Mouse (Mus musculus): ENCODE results near the gene Hist1h2an.

Hist1h2an gene

GRCm38 (mm10) chr13:21783255-21783617, 3.8 kb downstream of the Hist1h2an start, which contains the start of gene Hist1h3i:
Hist1h3i (minus strand) TSS chr13:21783370.
- peak; percentile 91 for DNase-seq (ENCODE audit: low read depth)

GRCm38 (mm10) chr13:21782361-21783254, 4.4 kb downstream of the Hist1h2an start:
- peak; percentile 66 for DNase-seq (ENCODE audit: low read depth)

- DNase-seq (ENCODE audit: low read depth) = no peak
Observed at GRCm38 (mm10) chr13:21781639-21782038, 5.4 kb downstream of the Hist1h2an start.

GRCm38 (mm10) chr13:21781021-21781555, 5.9 kb downstream of the Hist1h2an start:
- no peak for DNase-seq (ENCODE audit: low read depth)

GRCm38 (mm10) chr13:21779767-21780731, 7.0 kb downstream of the Hist1h2an start, which contains the start of gene Hist1h1b:
Hist1h1b (minus strand) TSS chr13:21780625.
- peak; percentile 83 for DNase-seq (ENCODE audit: low read depth)

- peak; percentile 92 for DNase-seq (ENCODE audit: low read depth)
Observed at GRCm38 (mm10) chr13:21778814-21779766, 7.9 kb downstream of the Hist1h2an start.

GRCm38 (mm10) chr13:21755707-21756106, 31.3 kb downstream of the Hist1h2an start:
- no peak for DNase-seq (ENCODE audit: low read depth)

GRCm38 (mm10) chr13:21754294-21755001, 32.6 kb downstream of the Hist1h2an start:
- DNase-seq (ENCODE audit: low read depth) = peak; percentile 86

DNA sequence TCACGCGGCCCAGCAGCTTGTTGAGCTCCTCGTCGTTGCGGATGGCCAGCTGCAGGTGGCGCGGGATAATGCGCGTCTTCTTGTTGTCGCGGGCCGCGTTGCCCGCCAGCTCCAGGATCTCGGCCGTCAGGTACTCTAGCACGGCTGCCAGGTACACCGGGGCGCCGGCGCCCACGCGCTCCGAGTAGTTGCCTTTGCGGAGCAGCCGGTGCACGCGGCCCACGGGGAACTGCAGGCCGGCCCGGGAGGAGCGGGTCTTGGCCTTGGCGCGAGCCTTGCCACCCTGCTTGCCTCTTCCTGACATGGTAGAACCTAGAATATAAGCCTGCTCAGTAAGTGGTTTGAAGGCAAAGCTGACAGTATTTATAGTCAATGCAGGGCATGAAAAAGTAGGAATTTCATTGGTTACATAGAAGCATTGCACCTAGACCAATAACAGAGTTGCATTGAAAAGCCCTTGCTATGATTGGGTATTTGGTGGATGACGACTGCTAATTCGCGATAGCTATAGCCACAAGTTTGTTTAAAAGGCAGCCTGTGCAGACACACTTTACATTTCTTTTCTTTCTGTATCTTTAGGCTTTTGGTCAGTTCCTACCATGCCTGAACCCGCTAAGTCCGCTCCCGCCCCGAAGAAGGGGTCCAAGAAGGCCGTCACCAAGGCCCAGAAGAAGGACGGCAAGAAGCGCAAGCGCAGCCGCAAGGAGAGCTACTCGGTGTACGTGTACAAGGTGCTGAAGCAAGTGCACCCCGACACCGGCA, 33.3 kb downstream of the Hist1h2an start, which contains the start of the genes Hist1h2ak and Hist1h2bn:
TSS of gene Hist1h2ak (minus strand) at position 304 of the 762 bp plus-strand sequence.
TSS of gene Hist1h2bn (plus strand) at position 600 of the 762 bp plus-strand sequence.
- peak; percentile 96 for DNase-seq (ENCODE audit: low read depth)

DNA sequence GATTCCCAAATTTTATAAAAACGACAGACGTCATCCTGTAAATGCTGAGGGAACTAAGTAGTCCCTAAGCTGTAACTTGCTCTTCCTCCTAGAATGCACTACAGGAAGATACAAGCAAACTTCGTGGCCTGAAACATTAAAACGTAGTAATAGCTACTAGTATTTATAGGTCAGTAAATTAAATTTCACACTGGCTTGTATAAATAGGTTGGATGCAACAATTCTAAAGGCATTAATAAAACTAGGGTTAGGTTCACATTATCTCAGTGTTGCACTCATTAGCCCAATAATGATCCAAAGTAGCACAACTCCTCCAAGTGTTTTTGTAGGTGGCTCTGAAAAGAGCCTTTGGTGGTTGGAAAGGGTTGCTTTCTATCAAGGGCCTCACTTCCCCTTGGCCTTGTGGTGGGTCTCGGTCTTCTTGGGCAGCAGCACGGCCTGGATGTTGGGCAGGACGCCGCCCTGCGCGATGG, 33.9 kb downstream of the Hist1h2an start:
- peak; percentile 54 for DNase-seq (ENCODE audit: low read depth)

GRCm38 (mm10) chr13:21752356-21752755, 34.7 kb downstream of the Hist1h2an start:
- no peak for DNase-seq (ENCODE audit: low read depth)

GRCm38 (mm10) chr13:21751827-21752226, 35.2 kb downstream of the Hist1h2an start:
- DNase-seq (ENCODE audit: low read depth) = no peak

GRCm38 (mm10) chr13:21751417-21751816, 35.6 kb downstream of the Hist1h2an start:
- no peak for DNase-seq (ENCODE audit: low read depth)

DNA sequence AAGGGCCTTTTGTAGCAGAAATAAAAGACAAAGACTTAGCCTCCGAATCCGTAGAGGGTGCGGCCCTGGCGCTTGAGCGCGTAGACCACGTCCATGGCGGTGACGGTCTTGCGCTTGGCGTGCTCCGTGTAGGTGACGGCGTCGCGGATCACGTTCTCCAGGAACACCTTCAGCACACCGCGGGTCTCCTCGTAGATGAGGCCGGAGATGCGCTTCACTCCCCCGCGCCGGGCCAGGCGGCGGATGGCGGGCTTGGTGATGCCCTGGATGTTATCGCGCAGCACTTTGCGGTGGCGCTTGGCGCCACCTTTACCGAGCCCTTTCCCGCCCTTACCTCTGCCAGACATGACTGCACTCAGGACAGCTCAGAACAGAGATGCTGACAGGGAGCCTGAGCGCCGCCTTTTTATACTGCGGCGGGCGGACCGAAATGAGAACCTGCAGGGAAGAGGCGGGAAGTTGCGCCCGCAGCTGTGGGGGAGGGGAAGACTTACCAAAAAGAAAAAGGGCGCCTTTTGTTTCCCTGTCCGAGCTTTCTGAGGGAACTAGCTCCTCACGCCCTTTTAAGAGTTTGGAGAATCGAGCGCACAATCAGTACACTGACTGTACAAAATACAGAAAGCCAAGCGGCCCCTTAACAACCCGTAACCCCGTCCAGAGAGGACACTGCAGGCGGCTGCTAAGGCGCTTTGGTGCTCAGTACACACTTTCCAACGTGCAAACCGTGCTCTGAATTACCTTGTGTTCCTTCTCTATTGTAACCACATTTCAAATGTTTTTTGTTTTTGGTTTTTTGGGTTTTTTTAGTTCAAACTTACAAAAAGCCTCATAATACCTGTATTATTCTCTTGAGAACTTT, 36.6 kb downstream of the Hist1h2an start, which contains the start of gene Hist1h4k:
TSS of gene Hist1h4k (minus strand) at position 347 of the 859 bp plus-strand sequence.
- DNase-seq (ENCODE audit: low read depth) = peak; percentile 84

GRCm38 (mm10) chr13:21749387-21750158, 37.4 kb downstream of the Hist1h2an start:
- DNase-seq (ENCODE audit: low read depth) = peak; percentile 55

DNA sequence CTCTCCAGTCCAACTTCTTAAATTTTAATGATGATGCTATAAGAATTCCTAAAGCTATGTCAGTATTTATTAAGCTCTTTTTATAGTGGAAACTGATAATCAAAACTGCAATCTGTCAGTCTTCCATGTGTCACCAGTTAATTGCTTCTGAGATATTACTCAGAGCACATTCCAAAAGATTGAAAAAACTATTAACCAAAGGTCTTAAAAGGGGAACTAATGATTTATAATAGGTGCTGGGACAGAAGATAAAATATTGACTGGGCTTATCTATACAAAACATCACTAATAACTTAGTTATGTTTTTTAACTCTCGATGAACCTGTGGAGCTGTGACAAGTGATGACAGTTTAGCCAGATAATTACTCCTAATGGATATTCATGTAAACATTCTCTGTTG, 42.0 kb downstream of the Hist1h2an start:
- DNase-seq (ENCODE audit: low read depth) = no peak
